Mouse (Mus musculus) CH12.LX (cell line): ENCODE results near the gene Spsb2.

ENCODE experiments used
- CTCF ChIP-seq, 2 experiments: IDR thresholded peaks in 1 of 2; conservative IDR thresholded peaks in 1 of 2; 2 replicates each; pipeline ENCODE4 v1.5.1; 2011 to 2012; ENCODE audit warnings: low read depth in 2 of 2, low read length in 2 of 2, improper control_type of control experiment in 1 of 2, inconsistent platforms in 1 of 2, mild to moderate bottlenecking in 1 of 2, moderate library complexity in 1 of 2
- ETS1 ChIP-seq: conservative IDR thresholded peaks from 2 replicates; pipeline ENCODE4 v1.6.1; 2012; ENCODE audit warnings: low read depth, mild to moderate bottlenecking, inconsistent platforms, low read length, improper control_type of control experiment, moderate library complexity
- GABPA ChIP-seq: IDR thresholded peaks from 2 replicates; pipeline ENCODE4 v1.6.1; 2012; ENCODE audit warnings: low read depth, low read length, improper control_type of control experiment, inconsistent platforms; ENCODE audit not compliant: insufficient replicate concordance
- IRF4 ChIP-seq: IDR thresholded peaks from 2 replicates; pipeline ENCODE4 v1.6.1; 2014; ENCODE audit warnings: low read depth, mild to moderate bottlenecking, inconsistent platforms, low read length, improper control_type of control experiment
- NELFE ChIP-seq: IDR thresholded peaks from 2 replicates; pipeline ENCODE4 v1.6.1; 2011; ENCODE audit warnings: low read depth, low read length, improper control_type of control experiment
- POLR2A ChIP-seq: IDR thresholded peaks from 2 replicates; pipeline ENCODE4 v1.6.1; 2011; ENCODE audit warnings: low read depth, mild to moderate bottlenecking, improper control_type of control experiment, low read length
- POLR2AphosphoS2 ChIP-seq: IDR thresholded peaks from 2 replicates; pipeline ENCODE4 v1.6.1; 2011; ENCODE audit warnings: low read depth, low read length, improper control_type of control experiment
- ZMIZ1 ChIP-seq: IDR thresholded peaks from 2 replicates; pipeline ENCODE4 v1.6.1; 2012; ENCODE audit warnings: low read depth, mild to moderate bottlenecking, inconsistent platforms, low read length, improper control_type of control experiment
- ZNF384 ChIP-seq: IDR thresholded peaks from 2 replicates; pipeline ENCODE4 v1.6.1; 2012; ENCODE audit warnings: low read depth, low read length, improper control_type of control experiment, inconsistent platforms

- no peak for TF ChIP-seq GABPA
- no peak for TF ChIP-seq POLR2A
- no peak for TF ChIP-seq IRF4
- TF ChIP-seq NELFE = no peak
- no peak for TF ChIP-seq ETS1
- no peak for TF ChIP-seq CTCF (conservative IDR thresholded peaks at IDR 0.05 in 1 of 2, IDR thresholded peaks at IDR 0.05 in 1 of 2; ENCODE audit: low read depth in 2 of 2, low read length in 2 of 2)
- no peak for TF ChIP-seq ZNF384
- no peak for TF ChIP-seq POLR2AphosphoS2
- TF ChIP-seq ZMIZ1 = no peak
These were observed 489 bp upstream of the Spsb2 start for GRCm38 (mm10) chr6:124807986-124808357.
